Mouse (Mus musculus): ENCODE measurements around the gene Gsdmc3.
"Not testable (repeated sequence)": the region's sequence is repeated elsewhere in the genome, so short reads cannot be mapped to it uniquely, and the experiment has no call there.

DNA sequence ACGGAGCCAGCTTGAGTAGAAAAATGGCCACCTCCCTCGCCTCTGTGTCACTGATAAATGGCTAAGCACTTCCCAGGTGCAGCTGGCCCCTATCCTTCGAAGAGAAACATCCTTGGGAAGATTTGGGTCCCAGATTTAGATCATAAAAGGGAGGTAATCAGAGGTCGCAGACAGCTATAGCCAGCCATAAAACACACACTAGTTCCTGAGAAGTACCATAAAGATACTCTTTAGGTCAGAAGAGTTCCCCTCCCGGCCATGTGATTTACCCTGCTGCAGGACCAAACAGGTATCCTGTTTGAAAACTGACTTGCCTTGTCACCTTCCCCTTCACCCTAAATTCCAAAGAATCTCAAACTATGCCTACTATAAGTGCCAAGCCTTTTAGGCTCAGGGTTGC, 9.6 kb upstream of the Gsdmc3 start:
- TF ChIP-seq POLR2A (IDR thresholded peaks at IDR 0.05; ENCODE audit: borderline replicate concordance, extremely low read depth, low read depth, low read length); CTCF (IDR thresholded peaks at IDR 0.05; ENCODE audit: insufficient read depth, low read length): not testable (repeated sequence)

Measured in lung, adult 2 months (tissue).